Mouse (Mus musculus): ENCODE measurements around the gene Rpusd1. TPM values are rescaled to one million over a fixed set of nuclear protein-coding genes. Genes with fewer than 3 reads are reported as not detected.

Rpusd1 gene
- total and polyA plus RNA-seq, 3 experiments = 4.2 to 18.3 (median 5.1) TPM

- intact Hi-C loops (cut with DNase I) = no loop called here
- TF ChIP-seq CTCF (IDR thresholded peaks at IDR 0.05) = no peak
- TF ChIP-seq POLR2A (IDR thresholded peaks at IDR 0.05; ENCODE audit: insufficient read depth, low read depth, low read length) = no peak
- no peak for TF ChIP-seq EP300 (IDR thresholded peaks at IDR 0.05; ENCODE audit: insufficient read depth, low read depth, low read length)
- H3K27me3 ChIP-seq (ENCODE audit: control insufficient read depth, insufficient read depth, low read length) = no peaks in the 10 kb centered on the region
- DNase-seq = no peak
- no peaks in the 10 kb centered on the region for H3K36me3 ChIP-seq (ENCODE audit: control insufficient read depth, insufficient read depth, low read length)
- H3K27ac ChIP-seq = no peak overlapping the region
- no peaks in the 10 kb centered on the region for H3K79me2 ChIP-seq (replicated peaks; ENCODE audit: control insufficient read depth, insufficient read depth, low read length)
- no peak overlapping the region for H3K9ac ChIP-seq (ENCODE audit: low read depth, low read length)
- H3K4me3 ChIP-seq = no peak overlapping the region
- WGBS = 80% methylated on average over 4 of the region's 4 CpGs
- H3K4me1 ChIP-seq (ENCODE audit: control insufficient read depth, insufficient read depth, low read length) = no peaks in the 10 kb centered on the region
Observed at GRCm38 (mm10) chr17:25755086-25755485, 27.6 kb downstream of the Rpusd1 start.

- no peaks in the 10 kb centered on the region for H3K79me2 ChIP-seq (replicated peaks; ENCODE audit: control insufficient read depth, insufficient read depth, low read length)
- H3K27ac ChIP-seq = no peak overlapping the region
- H3K36me3 ChIP-seq (ENCODE audit: control insufficient read depth, insufficient read depth, low read length) = no peaks in the 10 kb centered on the region
- 34% methylated on average over 4 of the region's 4 CpGs for WGBS
- no peaks in the 10 kb centered on the region for H3K4me1 ChIP-seq (ENCODE audit: control insufficient read depth, insufficient read depth, low read length)
- no peaks in the 10 kb centered on the region for H3K27me3 ChIP-seq (ENCODE audit: control insufficient read depth, insufficient read depth, low read length)
- DNase-seq = no peak
- no peak for TF ChIP-seq CTCF (IDR thresholded peaks at IDR 0.05)
- TF ChIP-seq POLR2A (IDR thresholded peaks at IDR 0.05; ENCODE audit: insufficient read depth, low read depth, low read length) = no peak
- TF ChIP-seq EP300 (IDR thresholded peaks at IDR 0.05; ENCODE audit: insufficient read depth, low read depth, low read length) = no peak
- no peak overlapping the region for H3K9ac ChIP-seq (ENCODE audit: low read depth, low read length)
- H3K4me3 ChIP-seq = no peak overlapping the region
- intact Hi-C loops (cut with DNase I) = no loop called here
Observed at GRCm38 (mm10) chr17:25755627-25756377, 28.3 kb downstream of the Rpusd1 start.

- Histone ChIP-seq H3K36me3 (ENCODE audit: control insufficient read depth, insufficient read depth, low read length) (no peaks in the 10 kb centered on the region), H3K79me2 (replicated peaks; ENCODE audit: control insufficient read depth, insufficient read depth, low read length) (no peaks in the 10 kb centered on the region), H3K4me3 (no peak overlapping the region), H3K27me3 (ENCODE audit: control insufficient read depth, insufficient read depth, low read length) (no peaks in the 10 kb centered on the region), H3K4me1 (ENCODE audit: control insufficient read depth, insufficient read depth, low read length) (no peaks in the 10 kb centered on the region), H3K9ac (ENCODE audit: low read depth, low read length) (no peak overlapping the region), H3K27ac (no peak overlapping the region)
- intact Hi-C loops (cut with DNase I) = no loop called here
- WGBS = 56% methylated on average over 9 of the region's 9 CpGs
- TF ChIP-seq POLR2A (IDR thresholded peaks at IDR 0.05; ENCODE audit: insufficient read depth, low read depth, low read length) = no peak
- TF ChIP-seq EP300 (IDR thresholded peaks at IDR 0.05; ENCODE audit: insufficient read depth, low read depth, low read length) = no peak
- TF ChIP-seq CTCF (IDR thresholded peaks at IDR 0.05) = no peak
- peak in 1 of 2 experiments; percentile 20 for DNase-seq
Observed at GRCm38 (mm10) chr17:25756378-25757242, 29.1 kb downstream of the Rpusd1 start.

DNA sequence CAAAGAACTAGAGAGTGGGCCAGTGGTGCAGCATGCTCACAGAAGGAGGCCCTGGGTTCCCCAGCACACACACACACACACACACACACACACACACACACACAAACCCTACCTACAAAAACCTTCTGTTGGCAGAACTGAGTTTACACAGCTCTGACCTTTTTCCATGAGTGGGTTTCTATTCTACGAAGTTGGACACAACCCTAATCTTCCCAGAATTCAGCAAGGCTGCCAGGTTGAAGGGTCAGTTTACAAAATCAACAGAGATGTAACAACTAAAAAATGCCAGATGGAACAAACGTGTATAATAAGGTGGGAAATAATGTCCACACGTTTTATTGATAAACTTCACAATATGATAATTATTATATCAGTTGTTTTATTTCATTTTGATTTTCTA is 30.2 kb downstream of the Rpusd1 start:
- intact Hi-C loops (cut with DNase I) = no loop called here
- 52% methylated on average over 3 of the region's 3 CpGs for WGBS
- no peak overlapping the region for H3K9ac ChIP-seq (ENCODE audit: low read depth, low read length)
- no peaks in the 10 kb centered on the region for H3K36me3 ChIP-seq (ENCODE audit: control insufficient read depth, insufficient read depth, low read length)
- DNase-seq = no peak
- TF ChIP-seq EP300 (IDR thresholded peaks at IDR 0.05; ENCODE audit: insufficient read depth, low read depth, low read length) (no peak), POLR2A (IDR thresholded peaks at IDR 0.05; ENCODE audit: insufficient read depth, low read depth, low read length) (no peak), CTCF (IDR thresholded peaks at IDR 0.05) (no peak)
- H3K27ac ChIP-seq = no peak overlapping the region
- no peaks in the 10 kb centered on the region for H3K79me2 ChIP-seq (replicated peaks; ENCODE audit: control insufficient read depth, insufficient read depth, low read length)
- no peaks in the 10 kb centered on the region for H3K27me3 ChIP-seq (ENCODE audit: control insufficient read depth, insufficient read depth, low read length)
- H3K4me1 ChIP-seq (ENCODE audit: control insufficient read depth, insufficient read depth, low read length) = no peaks in the 10 kb centered on the region
- H3K4me3 ChIP-seq = no peak overlapping the region

- Histone ChIP-seq H3K79me2 (replicated peaks; ENCODE audit: control insufficient read depth, insufficient read depth, low read length) (no peaks in the 10 kb centered on the region), H3K27me3 (ENCODE audit: control insufficient read depth, insufficient read depth, low read length) (no peaks in the 10 kb centered on the region), H3K9ac (ENCODE audit: low read depth, low read length) (no peak overlapping the region), H3K27ac (no peak overlapping the region), H3K4me1 (ENCODE audit: control insufficient read depth, insufficient read depth, low read length) (no peaks in the 10 kb centered on the region), H3K36me3 (ENCODE audit: control insufficient read depth, insufficient read depth, low read length) (no peaks in the 10 kb centered on the region), H3K4me3 (no peak overlapping the region)
- TF ChIP-seq CTCF (IDR thresholded peaks at IDR 0.05) (no peak), POLR2A (IDR thresholded peaks at IDR 0.05; ENCODE audit: insufficient read depth, low read depth, low read length) (no peak), EP300 (IDR thresholded peaks at IDR 0.05; ENCODE audit: insufficient read depth, low read depth, low read length) (no peak)
- 64% methylated on average over 8 of the region's 8 CpGs for WGBS
- intact Hi-C loops (cut with DNase I) = no loop called here
- DNase-seq = no peak
Observed at GRCm38 (mm10) chr17:25760148-25760547, 32.7 kb downstream of the Rpusd1 start.

DNA sequence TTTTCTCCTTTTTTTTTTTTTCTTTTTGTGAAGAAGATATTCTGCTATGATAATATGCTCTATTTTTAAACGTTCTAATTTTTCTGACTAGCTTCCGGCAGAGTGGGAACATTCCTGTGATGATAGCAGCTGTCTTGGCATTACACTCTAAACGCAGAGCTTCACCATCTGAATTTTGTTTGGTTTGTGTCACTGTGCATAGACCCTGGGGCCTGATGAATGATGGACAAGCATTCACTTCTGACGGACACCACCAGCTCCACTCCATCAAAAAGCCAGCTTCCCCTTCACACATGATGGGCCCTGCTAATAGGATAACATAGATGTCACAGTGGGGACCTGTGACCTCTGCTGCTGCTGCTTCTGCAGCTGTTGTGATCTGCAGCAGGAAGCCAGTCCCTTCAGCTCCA is 34.1 kb downstream of the Rpusd1 start:
- no peak for TF ChIP-seq CTCF (IDR thresholded peaks at IDR 0.05)
- TF ChIP-seq EP300 (IDR thresholded peaks at IDR 0.05; ENCODE audit: insufficient read depth, low read depth, low read length) = no peak
- TF ChIP-seq POLR2A (IDR thresholded peaks at IDR 0.05; ENCODE audit: insufficient read depth, low read depth, low read length) = no peak
- no peak overlapping the region for H3K4me3 ChIP-seq
- no peak for DNase-seq
- H3K9ac ChIP-seq (ENCODE audit: low read depth, low read length) = no peak overlapping the region
- no peaks in the 10 kb centered on the region for H3K36me3 ChIP-seq (ENCODE audit: control insufficient read depth, insufficient read depth, low read length)
- no peaks in the 10 kb centered on the region for H3K4me1 ChIP-seq (ENCODE audit: control insufficient read depth, insufficient read depth, low read length)
- H3K79me2 ChIP-seq (replicated peaks; ENCODE audit: control insufficient read depth, insufficient read depth, low read length) = no peaks in the 10 kb centered on the region
- H3K27ac ChIP-seq = no peak overlapping the region; the same call in 1 of the 2 replicates
- WGBS = 18% methylated on average over 4 of the region's 4 CpGs
- no peaks in the 10 kb centered on the region for H3K27me3 ChIP-seq (ENCODE audit: control insufficient read depth, insufficient read depth, low read length)
- intact Hi-C loops (cut with DNase I) = no loop called here
